Mouse (Mus musculus) embryo, embryonic 10 days (tissue): ENCODE data around the gene Dffb.

Experiments used
- DNase-seq: peaks from one replicate; pipeline ENCODE4 v3.0.0-alpha.2; 2015; ENCODE audit warnings: low spot score

Gene Dffb

GRCm38 (mm10) chr4:153974431-153975291, at the start of gene Dffb, which contains the start of gene Cep104:
Dffb (minus strand) TSS chr4:153975126.
Cep104 (plus strand) TSS chr4:153975194.
- DNase-seq: peak; percentile 95

GRCm38 (mm10) chr4:154023754-154024601, 49.1 kb upstream of the Dffb start:
- DNase-seq: peak; percentile 33

- DNase-seq: no peak
Observed at GRCm38 (mm10) chr4:154022844-154023243, 47.9 kb upstream of the Dffb start.

- DNase-seq: no peak
Observed at GRCm38 (mm10) chr4:154022407-154022806, 47.5 kb upstream of the Dffb start.

GRCm38 (mm10) chr4:154021432-154021831, 46.5 kb upstream of the Dffb start:
- no peak for DNase-seq

GRCm38 (mm10) chr4:154019571-154019970, 44.6 kb upstream of the Dffb start:
- peak; percentile 53 for DNase-seq

- no peak for DNase-seq
Observed at GRCm38 (mm10) chr4:154015476-154015875, 40.5 kb upstream of the Dffb start.

GRCm38 (mm10) chr4:154012132-154012882, 37.4 kb upstream of the Dffb start:
- no peak for DNase-seq

GRCm38 (mm10) chr4:154011646-154012089, 36.7 kb upstream of the Dffb start, which contains the start of gene Lrrc47:
Lrrc47 (plus strand) TSS chr4:154011731.
- DNase-seq: peak; percentile 88

GRCm38 (mm10) chr4:154010907-154011645, 36.1 kb upstream of the Dffb start:
- no peak for DNase-seq

- no peak for DNase-seq
Observed at GRCm38 (mm10) chr4:154007759-154008158, 32.8 kb upstream of the Dffb start.

- DNase-seq: no peak
Observed at GRCm38 (mm10) chr4:154006264-154006663, 31.3 kb upstream of the Dffb start.

- no peak for DNase-seq
Observed at GRCm38 (mm10) chr4:154005488-154005887, 30.6 kb upstream of the Dffb start.

GRCm38 (mm10) chr4:153993505-153993904, 18.6 kb upstream of the Dffb start:
- DNase-seq: no peak

GRCm38 (mm10) chr4:153992715-153993114, 17.8 kb upstream of the Dffb start:
- no peak for DNase-seq

- DNase-seq: no peak
Observed at GRCm38 (mm10) chr4:153980470-153980869, 5.5 kb upstream of the Dffb start.

- no peak for DNase-seq
Observed at GRCm38 (mm10) chr4:153979243-153979642, 4.3 kb upstream of the Dffb start.

- DNase-seq: no peak
Observed at GRCm38 (mm10) chr4:153975768-153976167, 842 bp upstream of the Dffb start.

GRCm38 (mm10) chr4:153975292-153975662, 351 bp upstream of the Dffb start:
- peak; percentile 54 for DNase-seq

- DNase-seq: no peak
Observed at GRCm38 (mm10) chr4:153968063-153968462, 6.9 kb downstream of the Dffb start.

- no peak for DNase-seq
Observed at GRCm38 (mm10) chr4:153967556-153967955, 7.4 kb downstream of the Dffb start.
